Mouse (Mus musculus): ENCODE data around the gene Rnf39. TPM values are rescaled to one million over a fixed set of nuclear protein-coding genes. Genes with fewer than 3 reads are reported as not detected.
"Not testable (repeated sequence)": the region's sequence is repeated elsewhere in the genome, so short reads cannot be mapped to it uniquely, and the experiment has no call there.

Rnf39 gene
- total RNA-seq, 1 experiment from 2014 or later: 1.1 TPM

GRCm38 (mm10) chr17:36982253-36983155 is 39.8 kb downstream of the Rnf39 start:
- no peak for DNase-seq

- no peak for DNase-seq
Observed at GRCm38 (mm10) chr17:36988475-36988874, 45.8 kb downstream of the Rnf39 start.

GRCm38 (mm10) chr17:36989437-36989836 is 46.7 kb downstream of the Rnf39 start, which contains the start of gene H2-M5:
Gene H2-M5 (minus strand): TSS chr17:36989537.
- no peak for DNase-seq

- not testable (repeated sequence) for DNase-seq
Observed at GRCm38 (mm10) chr17:36990630-36991029, 47.9 kb downstream of the Rnf39 start.

GRCm38 (mm10) chr17:36992336-36993104 is 49.8 kb downstream of the Rnf39 start:
- no peak for DNase-seq

- no peak for DNase-seq
Observed at GRCm38 (mm10) chr17:36993770-36994325, 51.1 kb downstream of the Rnf39 start.

GRCm38 (mm10) chr17:36994528-36994927 is 51.8 kb downstream of the Rnf39 start:
- no peak for DNase-seq

GRCm38 (mm10) chr17:36995448-36995847 is 52.7 kb downstream of the Rnf39 start:
- no peak for DNase-seq

- peak; percentile 88 for DNase-seq
Observed at GRCm38 (mm10) chr17:36997033-36997735, 54.5 kb downstream of the Rnf39 start.

Other genes with a start within 250 kb of the Rnf39 start
- gene H2-M10.5, start 170.0 kb upstream of the Rnf39 start, total RNA-seq (2021): not detected in 2 replicates
- not detected in 2 replicates for gene H2-M10.6, start 130.7 kb upstream of the Rnf39 start, total RNA-seq (2021)
- 45.3 and 55.8 TPM in 2 replicates for gene Trim26, start 105.8 kb upstream of the Rnf39 start, total RNA-seq (2021)
- gene Trim15, start 75.7 kb upstream of the Rnf39 start, total RNA-seq (2021): not detected in 2 replicates
- 1.3 and 6.7 TPM in 2 replicates for gene Trim10, start 73.3 kb upstream of the Rnf39 start, total RNA-seq (2021)
- not detected in 2 replicates for gene Trim40, start 52.8 kb upstream of the Rnf39 start, total RNA-seq (2021)
- gene Trim31, start 44.8 kb upstream of the Rnf39 start, total RNA-seq (2021): not detected in 2 replicates
- gene Ppp1r11, start 8.8 kb downstream of the Rnf39 start, total RNA-seq (2021): 77.1 and 81.0 TPM in 2 replicates
- 36.5 and 39.8 TPM in 2 replicates for gene Znrd1, start 15.6 kb downstream of the Rnf39 start, total RNA-seq (2021)
- 10.6 and 10.9 TPM in 2 replicates for gene Znrd1as, start 15.7 kb downstream of the Rnf39 start, total RNA-seq (2021)
- gene 2410137M14Rik, start 38.3 kb downstream of the Rnf39 start, total RNA-seq (2021): not detected in 2 replicates
- gene H2-M5, start 46.6 kb downstream of the Rnf39 start, total RNA-seq (2021): 0.34 TPM in 1 of 2 replicates, not detected in the other
- gene Zfp57, start 58.2 kb downstream of the Rnf39 start, total RNA-seq (2021): 4.1 and 4.5 TPM in 2 replicates
- gene Mog, start 80.5 kb downstream of the Rnf39 start, total RNA-seq (2021): not detected in 2 replicates
- gene Gabbr1, start 103.0 kb downstream of the Rnf39 start, total RNA-seq (2021): 24.2 and 32.7 TPM in 2 replicates
- gene Olfr90, start 145.6 kb downstream of the Rnf39 start, total RNA-seq (2021): not detected in 2 replicates
- not detected in 2 replicates for gene Olfr91, start 155.4 kb downstream of the Rnf39 start, total RNA-seq (2021)
- not detected in 2 replicates for gene Olfr92, start 177.2 kb downstream of the Rnf39 start, total RNA-seq (2021)
- not detected in 2 replicates for gene Olfr93, start 218.6 kb downstream of the Rnf39 start, total RNA-seq (2021)